Mouse (Mus musculus) MEL (cell line): ENCODE results near the gene Atxn7. TPM values are rescaled to one million over a fixed set of nuclear protein-coding genes. Genes with fewer than 3 reads are reported as not detected.

Source experiments
- DNase-seq: peaks from one replicate; pipeline ENCODE4 v3.0.0; 2011; ENCODE audit warnings: low read depth, low spot score
- H3K27ac ChIP-seq: 2 replicates; pipeline ENCODE4 v1.5.1; 2012; ENCODE audit warnings: low read depth, mild to moderate bottlenecking, control low read depth, low read length, moderate library complexity; ENCODE audit not compliant: control insufficient read depth
- H3K27me3 ChIP-seq, 2 experiments: fragments of 150-350 bp in 1 of 2; sonication (generic) in 1 of 2; 2 replicates each; pipeline ENCODE4 v1.6.1; 2012; ENCODE audit warnings: low read length in 2 of 2, mild to moderate bottlenecking in 2 of 2, improper control_type of control experiment in 1 of 2, moderate library complexity in 1 of 2; ENCODE audit not compliant: insufficient read depth in 2 of 2, control insufficient read depth in 1 of 2
- H3K36me3 ChIP-seq, 2 experiments: 2 replicates each; pipeline ENCODE4 v1.6.1; 2012 to 2014; ENCODE audit warnings: low read length in 2 of 2, improper control_type of control experiment in 1 of 2, inconsistent platforms in 1 of 2, mild to moderate bottlenecking in 1 of 2; ENCODE audit not compliant: insufficient read depth in 2 of 2, control insufficient read depth in 1 of 2
- H3K4me1 ChIP-seq, 2 experiments: fragments of 150-350 bp in 1 of 2; sonication (generic) in 1 of 2; 2 replicates each; pipeline ENCODE4 v1.6.1; 2012; ENCODE audit warnings: low read length in 2 of 2, improper control_type of control experiment in 1 of 2, mild to moderate bottlenecking in 1 of 2; ENCODE audit not compliant: insufficient read depth in 2 of 2, control insufficient read depth in 1 of 2
- H3K4me3 ChIP-seq, 2 experiments: fragments of 150-350 bp in 1 of 2; sonication (generic) in 1 of 2; 2 replicates each; pipeline ENCODE4 v1.5.1; 2012; ENCODE audit warnings: low read depth in 2 of 2, low read length in 2 of 2, mild to moderate bottlenecking in 2 of 2, moderate library complexity in 2 of 2, control low read depth in 1 of 2, improper control_type of control experiment in 1 of 2; ENCODE audit not compliant: control insufficient read depth in 1 of 2, insufficient read depth in 1 of 2
- H3K79me2 ChIP-seq: 2 replicates; pipeline ENCODE4 v1.6.1; 2012; ENCODE audit warnings: mild to moderate bottlenecking, low read length, moderate library complexity; ENCODE audit not compliant: control insufficient read depth, poor library complexity, insufficient read depth
- H3K9ac ChIP-seq: 2 replicates; pipeline ENCODE4 v1.6.1; 2012; ENCODE audit warnings: low read depth, mild to moderate bottlenecking, control low read depth, low read length, moderate library complexity; ENCODE audit not compliant: control insufficient read depth, poor library complexity, severe bottlenecking
- H3K9me3 ChIP-seq: fragments of 150-350 bp; sonication (generic); replicated peaks from 2 replicates; pipeline ENCODE4 v1.6.1; 2012; ENCODE audit warnings: mild to moderate bottlenecking, low read length, improper control_type of control experiment, moderate library complexity; ENCODE audit not compliant: insufficient read depth
- CHD1 ChIP-seq: IDR thresholded peaks from 2 replicates; pipeline ENCODE4 v1.6.1; 2012; ENCODE audit warnings: low read depth, mild to moderate bottlenecking, inconsistent platforms, low read length, improper control_type of control experiment
- E2F4 ChIP-seq: IDR thresholded peaks from 2 replicates; pipeline ENCODE4 v1.6.1; 2011; ENCODE audit warnings: low read depth, low read length, improper control_type of control experiment, borderline replicate concordance
- ELF1 ChIP-seq: IDR thresholded peaks from 2 replicates; pipeline ENCODE4 v1.6.1; 2014; ENCODE audit warnings: low read depth, mild to moderate bottlenecking, inconsistent platforms, low read length, improper control_type of control experiment, moderate library complexity
- EP300 ChIP-seq, 2 experiments: IDR thresholded peaks; 2 replicates each; pipeline ENCODE4 v1.6.1; 2011; ENCODE audit warnings: improper control_type of control experiment in 2 of 2, low read length in 2 of 2, low read depth in 1 of 2, mild to moderate bottlenecking in 1 of 2
- HCFC1 ChIP-seq: IDR thresholded peaks from 2 replicates; pipeline ENCODE4 v1.6.1; 2012; ENCODE audit warnings: low read depth, mild to moderate bottlenecking, inconsistent platforms, low read length, improper control_type of control experiment, moderate library complexity
- MAZ ChIP-seq: IDR thresholded peaks from 2 replicates; pipeline ENCODE4 v1.6.1; 2012; ENCODE audit warnings: low read depth, mild to moderate bottlenecking, inconsistent platforms, low read length, improper control_type of control experiment
- MEF2A ChIP-seq: IDR thresholded peaks from 2 replicates; pipeline ENCODE4 v1.6.1; 2014; ENCODE audit warnings: low read depth, mild to moderate bottlenecking, inconsistent platforms, low read length, improper control_type of control experiment; ENCODE audit not compliant: poor library complexity, insufficient replicate concordance, severe bottlenecking; ENCODE audit errors: extremely low read depth
- NRF1 ChIP-seq: IDR thresholded peaks from 2 replicates; pipeline ENCODE4 v1.6.1; 2014; ENCODE audit warnings: low read depth, mild to moderate bottlenecking, inconsistent platforms, low read length, improper control_type of control experiment, moderate library complexity; ENCODE audit not compliant: poor library complexity, insufficient read depth, severe bottlenecking
- POLR2A ChIP-seq, 2 experiments: IDR thresholded peaks; 2 replicates each; pipeline ENCODE4 v1.6.1; 2011 to 2012; ENCODE audit warnings: low read length in 2 of 2, mild to moderate bottlenecking in 2 of 2, control low read depth in 1 of 2, improper control_type of control experiment in 1 of 2, low read depth in 1 of 2, moderate library complexity in 1 of 2; ENCODE audit not compliant: control insufficient read depth in 1 of 2, insufficient read depth in 1 of 2, poor library complexity in 1 of 2
- POLR2AphosphoS5 ChIP-seq: IDR thresholded peaks from 2 replicates; pipeline ENCODE4 v1.6.1; 2012; ENCODE audit warnings: low read depth, borderline replicate concordance, mild to moderate bottlenecking, inconsistent platforms, low read length, moderate library complexity, mixed read lengths
- RAD21 ChIP-seq: IDR thresholded peaks from 2 replicates; pipeline ENCODE4 v1.6.1; 2011; ENCODE audit warnings: mild to moderate bottlenecking, low read depth, low read length, improper control_type of control experiment
- RCOR1 ChIP-seq: IDR thresholded peaks from 2 replicates; pipeline ENCODE4 v1.6.1; 2012; ENCODE audit warnings: low read depth, mild to moderate bottlenecking, inconsistent platforms, low read length, improper control_type of control experiment
- SIN3A ChIP-seq: IDR thresholded peaks from 2 replicates; pipeline ENCODE4 v1.6.1; 2012; ENCODE audit warnings: low read length, improper control_type of control experiment, inconsistent platforms
- TAL1 ChIP-seq: IDR thresholded peaks from 2 replicates; pipeline ENCODE4 v1.6.1; 2012; ENCODE audit warnings: mild to moderate bottlenecking, inconsistent platforms, low read length, moderate library complexity, mixed read lengths
- TBP ChIP-seq: IDR thresholded peaks from 2 replicates; pipeline ENCODE4 v1.8.0; 2011; ENCODE audit warnings: low read depth, low read length, improper control_type of control experiment
- TCF12 ChIP-seq: IDR thresholded peaks from 2 replicates; pipeline ENCODE4 v1.6.1; 2014; ENCODE audit warnings: low read depth, mild to moderate bottlenecking, inconsistent platforms, low read length, improper control_type of control experiment, moderate library complexity
- USF2 ChIP-seq, 2 experiments: IDR thresholded peaks; 2 replicates each; pipeline ENCODE4 v1.6.1; 2011 to 2012; ENCODE audit warnings: improper control_type of control experiment in 2 of 2, low read length in 2 of 2, borderline replicate concordance in 1 of 2, inconsistent platforms in 1 of 2, low read depth in 1 of 2, mild to moderate bottlenecking in 1 of 2; ENCODE audit not compliant: insufficient read depth in 1 of 2
- ZKSCAN1 ChIP-seq: IDR thresholded peaks from 2 replicates; pipeline ENCODE4 v1.6.1; 2012; ENCODE audit warnings: low read depth, mild to moderate bottlenecking, inconsistent platforms, low read length, improper control_type of control experiment, moderate library complexity
- ZMIZ1 ChIP-seq: IDR thresholded peaks from 2 replicates; pipeline ENCODE4 v1.6.1; 2012; ENCODE audit warnings: low read depth, mild to moderate bottlenecking, inconsistent platforms, low read length, improper control_type of control experiment, moderate library complexity
- polyA plus RNA-seq, 2 experiments: library from polyadenylated mRNA; stranded (reverse) in 1 of 2; unstranded in 1 of 2; fragments of >175 nt in 1 of 2; fragments of >200 nt in 1 of 2; gene quantifications; 2 replicates each; pipeline versions ENCODE4 v1.2.1 to v1.2.4; 2012; ENCODE audit warnings: low replicate concordance in 2 of 2, low read depth in 1 of 2; ENCODE audit not compliant: insufficient read length in 2 of 2, insufficient read depth in 1 of 2, missing spikeins in 1 of 2
- total RNA-seq: library from RNA; depleted of rRNA; stranded (reverse); fragments of 300-350 nt; gene quantifications from 2 replicates; pipeline ENCODE4 v1.2.3, GENCODE M21; 2012; rRNA removed

Atxn7 gene
- total RNA-seq (2.3 and 2.7 TPM in 2 replicates), polyA plus RNA-seq (1 to 10 TPM in 1 of 2 experiments, not detected in 1; 7.7 TPM)

- Histone ChIP-seq H3K79me2 (peaks cover 29% of the 10 kb centered on the region), H3K27ac (peak within 1 kb of the TSS; percentile 75), H3K4me3 (peak within 1 kb of the TSS; percentile 87 to 98), H3K9ac (peak within 1 kb of the TSS; percentile 99), H3K4me1 (peaks cover 0 to 5% of the 10 kb centered on the region in 2 experiments; a peak in 2 of 4 replicates), H3K27me3 (no peaks in the 10 kb centered on the region), H3K36me3 (peaks cover 0 to 13% of the 10 kb centered on the region in 2 experiments; a peak in 2 of 4 replicates), H3K9me3 (no peaks in the 10 kb centered on the region)
- DNase-seq = peak; percentile 79
- TF ChIP-seq SIN3A = peak; percentile 36
- peak; percentile 42; the same call in 1 of the 2 replicates for TF ChIP-seq TBP
- no peak for TF ChIP-seq RCOR1
- TF ChIP-seq TCF12 = 0 out of 2 replicates have a peak, but pooled peaks have one; percentile 29
- TF ChIP-seq HCFC1 = no peak
Measured at GRCm38 (mm10) chr14:13961401-13962112, at the start of gene Atxn7, which contains the start of gene Thoc7. Gene Atxn7 (plus strand): TSS chr14:13961440. Gene Thoc7 (minus strand): TSS chr14:13961852.

- no peaks in the 10 kb centered on the region for H3K27me3 ChIP-seq
- no peaks in the 10 kb centered on the region for H3K36me3 ChIP-seq
- H3K9me3 ChIP-seq = no peaks in the 10 kb centered on the region
- H3K9ac ChIP-seq = no peak within 1 kb of the TSS
- DNase-seq = no peak
- H3K4me3 ChIP-seq = no peak within 1 kb of the TSS
- H3K79me2 ChIP-seq = no peaks in the 10 kb centered on the region
- H3K4me1 ChIP-seq = no peaks in the 10 kb centered on the region
- H3K27ac ChIP-seq = no peak within 1 kb of the TSS
- TF ChIP-seq POLR2AphosphoS5 = no peak
- no peak for TF ChIP-seq POLR2A (IDR thresholded peaks at IDR 0.05; ENCODE audit: control insufficient read depth in 1 of 2, insufficient read depth in 1 of 2, low read depth in 1 of 2, low read length in 2 of 2, poor library complexity in 1 of 2)
- TF ChIP-seq NRF1 = no peak
- TF ChIP-seq ZKSCAN1 = no peak
- no peak for TF ChIP-seq SIN3A
- no peak for TF ChIP-seq USF2 (IDR thresholded peaks at IDR 0.05; ENCODE audit: borderline replicate concordance in 1 of 2, insufficient read depth in 1 of 2, low read depth in 1 of 2, low read length in 2 of 2)
- no peak for TF ChIP-seq MEF2A
- TF ChIP-seq ELF1 = no peak
- TF ChIP-seq MAZ = no peak
- no peak for TF ChIP-seq TAL1
- TF ChIP-seq E2F4 = no peak
- no peak for TF ChIP-seq CHD1
- no peak for TF ChIP-seq ZMIZ1
- TF ChIP-seq EP300 (IDR thresholded peaks at IDR 0.05; ENCODE audit: low read depth in 1 of 2, low read length in 2 of 2) = no peak
- TF ChIP-seq RAD21 = no peak
Measured at GRCm38 (mm10) chr14:13914387-13915082, 46.7 kb upstream of the Atxn7 start, which contains the start of gene Gm281. Gene Gm281 (minus strand): TSS chr14:13914478.
